Mouse (Mus musculus): ENCODE measurements at regions not wholly inside any gene's neighbourhood (a gene's known extent, or its start where the extent isn't known, plus 50 kb on each side); places are given as distances from the start of the nearest gene placed in this dataset.
A peak's percentile ranks its signal among the peaks of the same experiment; 100 is the strongest.

GRCm38 (mm10) chr5:133776591-133776990, 322.9 kb upstream of the Castor2 start:
- Histone ChIP-seq H3K36me3 (no peaks in the 10 kb centered on the region), H3K4me3 (no peak overlapping the region), H3K27ac (no peak overlapping the region), H3K9me3 (no peaks in the 10 kb centered on the region), H3K4me1 (replicated peaks) (no peaks in the 10 kb centered on the region), H3K27me3 (ENCODE audit: insufficient read depth, poor library complexity, severe bottlenecking) (no peaks in the 10 kb centered on the region)
- DNase-seq (ENCODE audit: low spot score): no peak

GRCm38 (mm10) chr5:133774116-133774515, 325.4 kb upstream of the Castor2 start:
- Histone ChIP-seq H3K36me3 (no peaks in the 10 kb centered on the region), H3K9me3 (no peaks in the 10 kb centered on the region), H3K27me3 (ENCODE audit: insufficient read depth, poor library complexity, severe bottlenecking) (no peaks in the 10 kb centered on the region), H3K4me1 (replicated peaks) (no peaks in the 10 kb centered on the region), H3K4me3 (no peak overlapping the region), H3K27ac (no peak overlapping the region)
- WGBS: 84% methylated on average over 3 of the region's 3 CpGs
- DNase-seq (ENCODE audit: low spot score): no peak

GRCm38 (mm10) chr5:133768856-133769255, 330.7 kb upstream of the Castor2 start:
- Histone ChIP-seq H3K27ac (no peak overlapping the region), H3K4me1 (replicated peaks) (no peaks in the 10 kb centered on the region), H3K27me3 (ENCODE audit: insufficient read depth, poor library complexity, severe bottlenecking) (no peaks in the 10 kb centered on the region), H3K9me3 (no peaks in the 10 kb centered on the region), H3K4me3 (no peak overlapping the region), H3K36me3 (no peaks in the 10 kb centered on the region)
- WGBS: 86% methylated on average over 2 of the region's 2 CpGs
- no peak for DNase-seq (ENCODE audit: low spot score)

GRCm38 (mm10) chr5:133757817-133758216, 341.7 kb upstream of the Castor2 start:
- H3K36me3 ChIP-seq: no peaks in the 10 kb centered on the region
- no peaks in the 10 kb centered on the region for H3K9me3 ChIP-seq
- WGBS: 92% methylated on average over 2 of the region's 2 CpGs
- peaks cover 13% of the 10 kb centered on the region for H3K4me1 ChIP-seq (replicated peaks)
- H3K4me3 ChIP-seq: no peak overlapping the region
- H3K27ac ChIP-seq: no peak overlapping the region
- DNase-seq (ENCODE audit: low spot score): no peak
- H3K27me3 ChIP-seq (ENCODE audit: insufficient read depth, poor library complexity, severe bottlenecking): no peaks in the 10 kb centered on the region

- DNase-seq (ENCODE audit: low spot score): no peak
- Histone ChIP-seq H3K4me3 (no peak overlapping the region), H3K9me3 (no peaks in the 10 kb centered on the region), H3K4me1 (replicated peaks) (peaks cover 15% of the 10 kb centered on the region), H3K27me3 (ENCODE audit: insufficient read depth, poor library complexity, severe bottlenecking) (no peaks in the 10 kb centered on the region), H3K27ac (no peak overlapping the region), H3K36me3 (no peaks in the 10 kb centered on the region)
- 19% methylated on average over 7 of the region's 7 CpGs for WGBS
Observed at GRCm38 (mm10) chr5:133754180-133754579, 345.3 kb upstream of the Castor2 start.

GRCm38 (mm10) chr5:133753461-133754160, 345.9 kb upstream of the Castor2 start:
- WGBS: 41% methylated on average over 8 of the region's 8 CpGs
- H3K27me3 ChIP-seq (ENCODE audit: insufficient read depth, poor library complexity, severe bottlenecking): no peaks in the 10 kb centered on the region
- no peak for DNase-seq (ENCODE audit: low spot score)
- H3K9me3 ChIP-seq: no peaks in the 10 kb centered on the region
- no peaks in the 10 kb centered on the region for H3K36me3 ChIP-seq
- no peak overlapping the region for H3K4me3 ChIP-seq
- H3K4me1 ChIP-seq (replicated peaks): peaks cover 19% of the 10 kb centered on the region
- 0 out of 2 replicates have a peak overlapping the region, but pooled peaks have one; percentile 40 for H3K27ac ChIP-seq

- H3K36me3 ChIP-seq: no peaks in the 10 kb centered on the region
- H3K4me3 ChIP-seq: no peak overlapping the region
- H3K27me3 ChIP-seq (ENCODE audit: insufficient read depth, poor library complexity, severe bottlenecking): no peaks in the 10 kb centered on the region
- H3K27ac ChIP-seq: no peak overlapping the region
- H3K4me1 ChIP-seq (replicated peaks): peaks cover 12% of the 10 kb centered on the region; the same call in 1 of the 2 replicates
- peaks cover 11% of the 10 kb centered on the region; the same call in 1 of the 2 replicates for H3K9me3 ChIP-seq
- no peak for DNase-seq (ENCODE audit: low spot score)
- 86% methylated on average over 1 of the region's 1 CpGs for WGBS
Observed at GRCm38 (mm10) chr5:133746960-133747359, 352.6 kb upstream of the Castor2 start.

- Histone ChIP-seq H3K27ac (no peak overlapping the region), H3K36me3 (no peaks in the 10 kb centered on the region), H3K27me3 (ENCODE audit: insufficient read depth, poor library complexity, severe bottlenecking) (no peaks in the 10 kb centered on the region), H3K9me3 (peaks cover 11% of the 10 kb centered on the region; the same call in 1 of the 2 replicates), H3K4me3 (no peak overlapping the region), H3K4me1 (replicated peaks) (peaks cover 12% of the 10 kb centered on the region; the same call in 1 of the 2 replicates)
- WGBS: 70% methylated on average over 10 of the region's 10 CpGs
- DNase-seq (ENCODE audit: low spot score): no peak
Observed at GRCm38 (mm10) chr5:133746411-133746810, 353.1 kb upstream of the Castor2 start.

- H3K27me3 ChIP-seq (ENCODE audit: insufficient read depth, poor library complexity, severe bottlenecking): no peaks in the 10 kb centered on the region
- WGBS: 87% methylated on average over 3 of the region's 3 CpGs
- H3K27ac ChIP-seq: no peak overlapping the region
- H3K36me3 ChIP-seq: no peaks in the 10 kb centered on the region
- H3K4me3 ChIP-seq: no peak overlapping the region
- no peak for DNase-seq (ENCODE audit: low spot score)
- H3K4me1 ChIP-seq (replicated peaks): peaks cover 10% of the 10 kb centered on the region; the same call in 1 of the 2 replicates
- peaks cover 11% of the 10 kb centered on the region; the same call in 1 of the 2 replicates for H3K9me3 ChIP-seq
Observed at GRCm38 (mm10) chr5:133744136-133744535, 355.4 kb upstream of the Castor2 start.

GRCm38 (mm10) chr5:133743606-133744005, 355.9 kb upstream of the Castor2 start:
- no peaks in the 10 kb centered on the region for H3K27me3 ChIP-seq (ENCODE audit: insufficient read depth, poor library complexity, severe bottlenecking)
- peaks cover 11% of the 10 kb centered on the region; the same call in 1 of the 2 replicates for H3K9me3 ChIP-seq
- 87% methylated on average over 2 of the region's 2 CpGs for WGBS
- DNase-seq (ENCODE audit: low spot score): no peak
- H3K36me3 ChIP-seq: no peaks in the 10 kb centered on the region
- no peak overlapping the region for H3K27ac ChIP-seq
- no peak overlapping the region for H3K4me3 ChIP-seq
- H3K4me1 ChIP-seq (replicated peaks): peaks cover 6% of the 10 kb centered on the region; the same call in 1 of the 2 replicates

- no peak for DNase-seq (ENCODE audit: low spot score)
- no peaks in the 10 kb centered on the region for H3K9me3 ChIP-seq
- H3K4me3 ChIP-seq: no peak overlapping the region
- no peak overlapping the region for H3K27ac ChIP-seq
- H3K27me3 ChIP-seq (ENCODE audit: insufficient read depth, poor library complexity, severe bottlenecking): no peaks in the 10 kb centered on the region
- H3K36me3 ChIP-seq: no peaks in the 10 kb centered on the region
- H3K4me1 ChIP-seq (replicated peaks): no peaks in the 10 kb centered on the region
- 89% methylated on average over 4 of the region's 4 CpGs for WGBS
Observed at GRCm38 (mm10) chr5:133731871-133732270, 367.6 kb upstream of the Castor2 start.

- H3K4me1 ChIP-seq (replicated peaks): peaks cover 7% of the 10 kb centered on the region
- H3K36me3 ChIP-seq: no peaks in the 10 kb centered on the region
- DNase-seq (ENCODE audit: low spot score): no peak
- H3K27ac ChIP-seq: no peak overlapping the region
- H3K4me3 ChIP-seq: no peak overlapping the region
- no peaks in the 10 kb centered on the region for H3K27me3 ChIP-seq (ENCODE audit: insufficient read depth, poor library complexity, severe bottlenecking)
- no peaks in the 10 kb centered on the region for H3K9me3 ChIP-seq
- 50% methylated on average over 10 of the region's 10 CpGs for WGBS
Observed at GRCm38 (mm10) chr5:133718187-133719078, 381.1 kb upstream of the Castor2 start.

- Histone ChIP-seq H3K4me3 (no peak overlapping the region), H3K9me3 (no peaks in the 10 kb centered on the region), H3K27me3 (ENCODE audit: insufficient read depth, poor library complexity, severe bottlenecking) (no peaks in the 10 kb centered on the region), H3K27ac (no peak overlapping the region), H3K4me1 (replicated peaks) (peaks cover 7% of the 10 kb centered on the region), H3K36me3 (no peaks in the 10 kb centered on the region)
- DNase-seq (ENCODE audit: low spot score): no peak
- 90% methylated on average over 1 of the region's 1 CpGs for WGBS
Observed at GRCm38 (mm10) chr5:133715830-133716229, 383.7 kb upstream of the Castor2 start.

All from hindbrain, embryonic 10.5 days (tissue).